Mouse (Mus musculus) liver, adult (tissue): Measurements from ENCODE around the gene BC035044.

Source experiments
- GATA4 ChIP-seq: IDR thresholded peaks from 2 replicates; pipeline ENCODE4 v1.6.1; 2014; ENCODE audit warnings: mild to moderate bottlenecking, low read length; ENCODE audit not compliant: insufficient replicate concordance

The BC035044 gene

GRCm38 (mm10) chr6:128839921-128840320 lies 51.0 kb downstream of the BC035044 start:
- TF ChIP-seq GATA4, result no peak

GRCm38 (mm10) chr6:128839266-128839771 lies 51.6 kb downstream of the BC035044 start:
- TF ChIP-seq GATA4, result no peak

GRCm38 (mm10) chr6:128838342-128839265 lies 52.3 kb downstream of the BC035044 start:
- TF ChIP-seq GATA4, result no peak

- no peak for TF ChIP-seq GATA4
Measured at GRCm38 (mm10) chr6:128837454-128838341, 53.2 kb downstream of the BC035044 start.

GRCm38 (mm10) chr6:128836955-128837334 lies 54.0 kb downstream of the BC035044 start:
- TF ChIP-seq GATA4, result no peak

- TF ChIP-seq GATA4, result no peak
Measured at GRCm38 (mm10) chr6:128836191-128836954, 54.6 kb downstream of the BC035044 start.

- 0 out of 2 replicates have a peak, but pooled peaks have one; percentile 27 for TF ChIP-seq GATA4
Measured at GRCm38 (mm10) chr6:128835571-128835970, 55.4 kb downstream of the BC035044 start.

GRCm38 (mm10) chr6:128833046-128833445 lies 57.9 kb downstream of the BC035044 start:
- TF ChIP-seq GATA4, result no peak

GRCm38 (mm10) chr6:128829837-128830236 lies 61.1 kb downstream of the BC035044 start:
- no peak for TF ChIP-seq GATA4

GRCm38 (mm10) chr6:128826781-128827180 lies 64.1 kb downstream of the BC035044 start:
- no peak for TF ChIP-seq GATA4

GRCm38 (mm10) chr6:128826132-128826531 lies 64.8 kb downstream of the BC035044 start, which contains the start of the genes Gm44511 and Klrb1b:
Gene Gm44511, minus strand, starts transcription at chr6:128826315.
Gene Klrb1b, minus strand, starts transcription at chr6:128826331.
- no peak for TF ChIP-seq GATA4

- TF ChIP-seq GATA4, result no peak
Measured at GRCm38 (mm10) chr6:128818083-128818802, 72.7 kb downstream of the BC035044 start.

- no peak for TF ChIP-seq GATA4
Measured at GRCm38 (mm10) chr6:128808532-128808931, 82.4 kb downstream of the BC035044 start.

- TF ChIP-seq GATA4, result no peak
Measured at GRCm38 (mm10) chr6:128807021-128807420, 83.9 kb downstream of the BC035044 start.
